Mouse (Mus musculus): ENCODE measurements around the gene Tmem143.

DNA sequence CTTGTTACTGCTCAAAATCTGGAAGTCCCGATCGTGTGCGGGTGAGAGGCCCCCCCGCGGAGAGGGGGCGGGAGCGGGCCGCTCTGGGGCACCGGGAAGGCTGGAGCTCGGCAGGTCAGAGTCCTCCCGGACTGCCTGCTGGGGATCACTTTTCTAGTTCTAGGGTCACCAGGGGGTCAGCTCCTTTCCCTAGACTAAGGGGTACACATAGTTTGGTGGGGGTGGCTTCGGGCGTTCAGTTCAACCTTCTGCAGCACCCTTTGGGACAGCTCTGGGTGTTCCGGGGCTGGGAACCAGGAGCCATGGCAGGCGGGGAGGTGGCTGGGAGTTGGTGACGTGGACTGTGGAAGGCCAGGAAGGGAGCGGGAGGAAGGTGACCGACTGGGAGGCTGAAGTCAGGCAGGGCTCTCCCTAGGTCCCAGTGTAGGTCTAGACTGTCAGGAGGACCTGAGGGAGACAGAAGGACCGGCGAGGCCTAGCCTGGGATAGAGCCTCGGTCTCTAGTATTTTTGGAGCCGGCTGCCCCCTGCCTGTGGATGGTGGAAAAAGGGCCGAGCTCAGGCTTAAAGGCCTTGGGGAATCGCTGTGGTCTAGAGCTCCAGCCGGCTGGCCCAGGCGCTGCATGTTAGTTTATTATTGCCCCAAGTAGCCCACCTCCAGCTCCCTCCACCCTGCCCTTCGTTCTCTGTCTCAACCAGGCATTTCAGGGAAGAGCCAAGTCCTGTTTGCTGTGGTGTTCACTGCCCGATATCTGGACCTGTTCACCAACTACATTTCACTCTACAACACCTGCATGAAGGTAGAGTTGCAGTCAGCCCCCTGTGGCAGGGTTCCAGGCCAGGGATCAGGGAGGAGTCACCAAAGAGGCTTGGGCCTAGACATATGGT lies 23.4 kb upstream of the Tmem143 start:
- TF ChIP-seq CTCF (IDR thresholded peaks at IDR 0.05; ENCODE audit: insufficient read depth, low read length) (no peak), POLR2A (IDR thresholded peaks at IDR 0.05; ENCODE audit: borderline replicate concordance, extremely low read depth, low read depth, low read length) (no peak)

Data from lung, adult 2 months (tissue).